Mouse (Mus musculus): ENCODE measurements around the gene Gm7970. TPM values are rescaled to one million over a fixed set of nuclear protein-coding genes. Genes with fewer than 3 reads are reported as not detected.
"Not testable (repeated sequence)": the region's sequence is repeated elsewhere in the genome, so short reads cannot be mapped to it uniquely, and the experiment has no call there.

The Gm7970 gene
- not detected in 2 replicates for polyA plus RNA-seq (2014; fragmentation: Nextera tagmentation; extraction: Ambion mirVana)

DNA sequence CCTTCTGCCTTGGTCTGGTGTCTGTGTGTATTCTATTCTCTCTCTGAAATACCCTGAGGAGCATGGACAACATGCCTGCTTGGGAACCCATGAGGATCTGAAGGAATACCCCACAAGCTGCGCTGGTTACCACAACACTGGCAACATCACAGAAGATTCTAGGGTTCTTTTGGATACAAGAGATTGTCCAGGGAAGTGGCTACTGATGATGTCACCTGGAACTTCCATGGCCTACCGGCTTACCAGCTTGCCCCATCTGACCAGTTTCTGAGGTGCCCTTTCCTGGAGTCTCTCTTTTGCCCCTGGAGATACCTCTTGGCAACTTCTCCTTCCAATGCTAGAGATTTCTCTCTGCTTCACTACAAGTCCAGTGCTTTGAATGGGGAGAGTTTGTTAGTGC is at the start of gene Gm7970:
Gene Gm7970, minus strand, starts transcription at position 101 of the 400 bp plus-strand sequence.
- not testable (repeated sequence) for H3K36me3 ChIP-seq (ENCODE audit: control insufficient read depth, insufficient read depth, low read length); H3K9me3 ChIP-seq (replicated peaks; ENCODE audit: control insufficient read depth, low read length); H3K27ac ChIP-seq (ENCODE audit: low read depth, low read length); ATAC-seq; H3K4me1 ChIP-seq (ENCODE audit: control insufficient read depth, insufficient read depth, low read length); H3K4me2 ChIP-seq (ENCODE audit: low read length); DNase-seq (ENCODE audit: low spot score); H3K27me3 ChIP-seq (replicated peaks; ENCODE audit: control insufficient read depth, insufficient read depth, low read length); H3K9ac ChIP-seq (ENCODE audit: low read length); H3K4me3 ChIP-seq (ENCODE audit: low read depth, low read length)
- no CpG with 5 or more reads among the region's 2 CpGs for WGBS

DNA sequence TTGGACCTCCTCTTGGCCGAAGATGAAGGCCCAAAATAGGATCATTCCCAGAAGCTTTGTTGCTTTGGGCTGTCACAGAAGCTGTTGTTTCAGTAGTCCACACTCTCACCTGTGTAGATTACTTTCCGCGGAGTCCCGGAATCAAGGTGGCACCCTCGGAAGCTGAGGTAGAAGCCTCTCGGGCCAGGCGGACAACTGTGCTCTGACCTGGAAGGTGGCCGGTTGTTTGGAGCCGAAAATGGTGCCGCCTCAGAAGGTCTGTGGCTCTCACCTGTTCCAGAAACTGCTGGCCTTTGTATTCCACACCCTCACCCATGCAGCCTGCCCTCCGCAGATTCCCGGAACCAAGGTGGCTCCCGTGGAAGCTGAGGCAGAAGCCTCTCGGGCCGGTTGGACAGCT is 45.6 kb upstream of the Gm7970 start:
- H3K4me1 ChIP-seq (ENCODE audit: control insufficient read depth, insufficient read depth, low read length); H3K4me2 ChIP-seq (ENCODE audit: low read length); H3K4me3 ChIP-seq (ENCODE audit: low read depth, low read length); H3K9ac ChIP-seq (ENCODE audit: low read length); H3K9me3 ChIP-seq (replicated peaks; ENCODE audit: control insufficient read depth, low read length); ATAC-seq; H3K27ac ChIP-seq (ENCODE audit: low read depth, low read length); H3K27me3 ChIP-seq (replicated peaks; ENCODE audit: control insufficient read depth, insufficient read depth, low read length); DNase-seq (ENCODE audit: low spot score); H3K36me3 ChIP-seq (ENCODE audit: control insufficient read depth, insufficient read depth, low read length): not testable (repeated sequence)
- WGBS = 93% methylated on average over 15 of the region's 15 CpGs

DNA sequence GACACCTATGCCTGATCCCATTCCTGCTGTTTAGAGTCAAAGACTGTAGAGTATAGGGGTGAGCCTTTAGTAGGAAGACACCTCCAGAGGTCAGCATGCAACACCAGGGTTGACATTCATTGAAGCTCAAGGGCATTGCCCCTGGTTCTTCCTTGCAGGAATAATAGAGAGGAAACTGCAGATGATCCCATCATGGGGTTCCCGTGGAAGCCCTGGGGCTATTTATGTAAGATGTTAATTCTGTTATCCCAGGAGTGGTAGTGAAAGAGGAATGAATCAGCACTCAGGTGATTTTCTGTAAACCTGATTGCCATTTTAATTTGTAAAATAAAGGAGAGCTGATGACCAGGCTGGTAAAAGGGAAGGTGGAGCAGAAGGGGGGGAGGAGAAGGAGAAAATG is 31.0 kb upstream of the Gm7970 start:
- not testable (repeated sequence) for H3K4me2 ChIP-seq (ENCODE audit: low read length); ATAC-seq; H3K27ac ChIP-seq (ENCODE audit: low read depth, low read length); H3K36me3 ChIP-seq (ENCODE audit: control insufficient read depth, insufficient read depth, low read length); H3K4me3 ChIP-seq (ENCODE audit: low read depth, low read length); H3K9ac ChIP-seq (ENCODE audit: low read length); H3K27me3 ChIP-seq (replicated peaks; ENCODE audit: control insufficient read depth, insufficient read depth, low read length); H3K9me3 ChIP-seq (replicated peaks; ENCODE audit: control insufficient read depth, low read length); H3K4me1 ChIP-seq (ENCODE audit: control insufficient read depth, insufficient read depth, low read length); DNase-seq (ENCODE audit: low spot score)
- 63% methylated on average over 1 of the region's 1 CpGs for WGBS

DNA sequence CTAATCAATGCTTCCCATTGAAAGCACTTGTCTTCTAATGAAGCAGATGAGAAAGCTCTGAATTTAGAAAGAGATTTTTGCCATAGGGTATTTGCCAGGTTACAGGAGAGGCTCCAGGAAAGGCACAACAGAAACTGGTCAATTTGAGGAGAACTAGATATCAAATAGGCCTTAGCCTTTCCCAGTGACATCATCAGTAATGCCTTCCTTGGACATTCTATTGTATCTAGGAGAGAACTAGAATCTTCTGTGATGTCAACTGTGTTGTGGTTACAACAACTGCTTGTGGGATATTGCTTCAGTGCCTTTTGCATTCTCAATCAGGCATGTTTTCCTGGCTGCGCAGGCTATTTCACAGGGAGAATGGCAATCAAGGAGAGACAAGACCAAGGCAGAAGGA is 17.5 kb upstream of the Gm7970 start, which contains the start of gene 1700049E17Rik2:
Gene 1700049E17Rik2, plus strand, starts transcription at position 301 of the 400 bp plus-strand sequence.
- H3K4me2 ChIP-seq (ENCODE audit: low read length); H3K4me1 ChIP-seq (ENCODE audit: control insufficient read depth, insufficient read depth, low read length); H3K36me3 ChIP-seq (ENCODE audit: control insufficient read depth, insufficient read depth, low read length); ATAC-seq; H3K27me3 ChIP-seq (replicated peaks; ENCODE audit: control insufficient read depth, insufficient read depth, low read length); H3K4me3 ChIP-seq (ENCODE audit: low read depth, low read length); H3K27ac ChIP-seq (ENCODE audit: low read depth, low read length); H3K9me3 ChIP-seq (replicated peaks; ENCODE audit: control insufficient read depth, low read length); H3K9ac ChIP-seq (ENCODE audit: low read length); DNase-seq (ENCODE audit: low spot score): not testable (repeated sequence)
- no CpG with 5 or more reads among the region's 1 CpGs for WGBS

DNA sequence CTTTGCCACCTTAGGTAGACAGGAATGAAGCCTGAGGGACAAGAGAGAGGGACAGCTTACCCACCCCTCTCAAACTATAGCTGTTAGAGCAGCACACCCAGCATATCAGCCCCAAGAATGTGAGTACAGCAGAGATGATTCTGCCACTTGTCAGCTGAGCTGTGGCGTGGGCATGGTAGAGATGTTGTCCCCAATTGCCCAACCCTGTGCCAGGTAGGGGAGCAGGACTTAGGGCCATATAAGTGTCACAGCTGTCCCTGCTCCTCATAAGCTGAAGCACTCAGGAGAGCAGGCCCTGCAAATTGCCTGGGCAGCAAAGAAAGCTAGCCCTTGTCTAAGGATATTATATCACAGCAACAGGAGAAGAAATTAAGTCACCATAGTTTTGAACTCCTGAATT is 30.7 kb downstream of the Gm7970 start:
- 100% methylated on average over 1 of the region's 1 CpGs for WGBS
- H3K4me3 ChIP-seq (ENCODE audit: low read depth, low read length) = not testable (repeated sequence)

DNA sequence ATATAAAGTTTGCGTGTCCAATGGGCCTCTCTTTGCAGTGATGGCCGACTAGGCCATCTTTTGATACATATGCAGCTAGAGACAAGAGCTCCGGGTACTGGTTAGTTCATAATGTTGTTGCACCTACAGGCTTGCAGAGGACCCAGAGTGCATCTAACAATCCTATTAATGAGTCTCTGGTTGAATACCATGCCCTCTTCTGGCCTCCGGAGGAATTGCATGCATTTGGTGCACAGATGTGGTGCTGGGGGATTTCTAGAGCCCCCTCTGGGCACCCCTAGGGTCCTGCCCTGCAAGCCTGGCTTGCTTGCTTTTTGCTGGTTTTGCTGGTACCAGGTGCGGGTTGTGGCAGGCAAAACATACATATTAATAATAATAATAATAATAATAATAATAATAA is 34.7 kb downstream of the Gm7970 start:
- ATAC-seq; H3K36me3 ChIP-seq (ENCODE audit: control insufficient read depth, insufficient read depth, low read length): not testable (repeated sequence)
- 74% methylated on average over 5 of the region's 5 CpGs for WGBS

More for the DNA sequence above, 30.7 kb downstream of the Gm7970 start:
- H3K4me2 ChIP-seq (ENCODE audit: low read length); DNase-seq (ENCODE audit: low spot score); H3K4me1 ChIP-seq (ENCODE audit: control insufficient read depth, insufficient read depth, low read length); H3K36me3 ChIP-seq (ENCODE audit: control insufficient read depth, insufficient read depth, low read length); H3K27ac ChIP-seq (ENCODE audit: low read depth, low read length); H3K9me3 ChIP-seq (replicated peaks; ENCODE audit: control insufficient read depth, low read length); H3K9ac ChIP-seq (ENCODE audit: low read length); ATAC-seq; H3K27me3 ChIP-seq (replicated peaks; ENCODE audit: control insufficient read depth, insufficient read depth, low read length): not testable (repeated sequence)

More for the DNA sequence above, 34.7 kb downstream of the Gm7970 start:
- not testable (repeated sequence) for H3K4me3 ChIP-seq (ENCODE audit: low read depth, low read length); H3K4me1 ChIP-seq (ENCODE audit: control insufficient read depth, insufficient read depth, low read length); H3K4me2 ChIP-seq (ENCODE audit: low read length); DNase-seq (ENCODE audit: low spot score); H3K27me3 ChIP-seq (replicated peaks; ENCODE audit: control insufficient read depth, insufficient read depth, low read length); H3K9me3 ChIP-seq (replicated peaks; ENCODE audit: control insufficient read depth, low read length); H3K9ac ChIP-seq (ENCODE audit: low read length); H3K27ac ChIP-seq (ENCODE audit: low read depth, low read length)

Other genes starting within 250 kb of the Gm7970 start
- not detected in 2 replicates for gene Gm5798, start 207.0 kb downstream of the Gm7970 start, polyA plus RNA-seq (2014; fragmentation: Nextera tagmentation; extraction: Ambion mirVana)
- gene Gm7945, start 169.2 kb downstream of the Gm7970 start, polyA plus RNA-seq (2014; fragmentation: Nextera tagmentation; extraction: Ambion mirVana) = not detected in 2 replicates
- not detected in 2 replicates for gene Gm6482, start 147.3 kb downstream of the Gm7970 start, polyA plus RNA-seq (2014; fragmentation: Nextera tagmentation; extraction: Ambion mirVana)
- gene Gm7954, start 102.1 kb downstream of the Gm7970 start, polyA plus RNA-seq (2014; fragmentation: Nextera tagmentation; extraction: Ambion mirVana) = not detected in 2 replicates
- gene Gm3486, start 66.1 kb downstream of the Gm7970 start, polyA plus RNA-seq (2014; fragmentation: Nextera tagmentation; extraction: Ambion mirVana) = not detected in 2 replicates
- gene 1700049E17Rik2, start 17.6 kb upstream of the Gm7970 start, polyA plus RNA-seq (2014; fragmentation: Nextera tagmentation; extraction: Ambion mirVana) = not detected in 2 replicates
- gene Gm3072, start 69.0 kb upstream of the Gm7970 start, polyA plus RNA-seq (2014; fragmentation: Nextera tagmentation; extraction: Ambion mirVana) = not detected in 2 replicates
- not detected in 2 replicates for gene Gm3676, start 90.9 kb upstream of the Gm7970 start, polyA plus RNA-seq (2014; fragmentation: Nextera tagmentation; extraction: Ambion mirVana)
- not detected in 2 replicates for gene Gm8068, start 146.3 kb upstream of the Gm7970 start, polyA plus RNA-seq (2014; fragmentation: Nextera tagmentation; extraction: Ambion mirVana)
- not detected in 2 replicates for gene Gm7929, start 195.0 kb upstream of the Gm7970 start, polyA plus RNA-seq (2014; fragmentation: Nextera tagmentation; extraction: Ambion mirVana)
- gene Gm47189, start 216.9 kb upstream of the Gm7970 start, polyA plus RNA-seq (2014; fragmentation: Nextera tagmentation; extraction: Ambion mirVana) = not detected in 2 replicates

Measured in forebrain, embryonic 14.5 days (tissue).